Mouse (Mus musculus) bone marrow, adult 2 months (tissue): ENCODE measurements around the gene Atp13a3.

ENCODE experiments used
- CTCF ChIP-seq: fragments of 200-500 bp; IDR thresholded peaks from 2 replicates; pipeline ENCODE4 v1.5.1; 2011; ENCODE audit warnings: low read length, control low read depth; ENCODE audit not compliant: control insufficient read depth, insufficient read depth
- POLR2A ChIP-seq: fragments of 200-500 bp; IDR thresholded peaks from 2 replicates; pipeline ENCODE4 v1.6.1; 2011; ENCODE audit warnings: low read depth, mild to moderate bottlenecking, control low read depth, low read length, borderline replicate concordance; ENCODE audit not compliant: control insufficient read depth

GRCm38 (mm10) chr16:30263156-30263555, 142.6 kb downstream of the Atp13a3 start:
- TF ChIP-seq CTCF = no peak
- no peak for TF ChIP-seq POLR2A
